Mouse (Mus musculus) lung, postnatal 0 days (tissue): ENCODE results near the gene Elovl5. TPM values are rescaled to one million over a fixed set of nuclear protein-coding genes. Genes with fewer than 3 reads are reported as not detected.

ENCODE experiments used
- ATAC-seq: fragments of 200-750 bp; cut with Nextera tagmentation; 2 replicates; pipeline ENCODE4 v1.8.0; 2017; ENCODE audit warnings: moderate library complexity
- DNase-seq: peaks from one replicate; pipeline ENCODE4 v3.0.0-alpha.2; 2016; ENCODE audit warnings: low spot score
- H3K27ac ChIP-seq: fragments of 300-500 bp; sonication (generic); 2 replicates; pipeline ENCODE4 v1.5.1; 2014; ENCODE audit warnings: antibody characterized with exemption, mild to moderate bottlenecking, low read length, mixed read lengths
- H3K27me3 ChIP-seq: fragments of 300-500 bp; sonication (generic); replicated peaks from 2 replicates; pipeline ENCODE4 v1.6.1; 2014; ENCODE audit warnings: low read length, mixed read lengths; ENCODE audit not compliant: insufficient read depth
- H3K36me3 ChIP-seq: fragments of 300-500 bp; sonication (generic); 2 replicates; pipeline ENCODE4 v1.6.1; 2014; ENCODE audit warnings: low read length, mixed read lengths; ENCODE audit not compliant: insufficient read depth
- H3K4me1 ChIP-seq: fragments of 300-500 bp; sonication (generic); 2 replicates; pipeline ENCODE4 v1.6.1; 2014; ENCODE audit warnings: antibody characterized with exemption, low read depth, low read length, mixed read lengths; ENCODE audit not compliant: insufficient read depth
- H3K4me2 ChIP-seq: fragments of 300-500 bp; sonication (generic); replicated peaks from 2 replicates; pipeline ENCODE4 v1.6.1; 2014; ENCODE audit warnings: low read depth, mild to moderate bottlenecking, low read length, moderate library complexity, mixed read lengths
- H3K4me3 ChIP-seq: fragments of 300-500 bp; sonication (generic); 2 replicates; pipeline ENCODE4 v1.5.1; 2014; ENCODE audit warnings: low read depth, low read length
- H3K9ac ChIP-seq: fragments of 300-500 bp; sonication (generic); replicated peaks from 2 replicates; pipeline ENCODE4 v1.6.1; 2014; ENCODE audit warnings: low read depth, mild to moderate bottlenecking
- H3K9me3 ChIP-seq: fragments of 300-500 bp; sonication (generic); 2 replicates; pipeline ENCODE4 v1.6.1; 2016; ENCODE audit warnings: low read length, mixed read lengths
- CTCF ChIP-seq: IDR thresholded peaks from 2 replicates; pipeline ENCODE4 v1.5.1; 2016; ENCODE audit warnings: antibody characterized with exemption, mild to moderate bottlenecking
- EP300 ChIP-seq: IDR thresholded peaks from 2 replicates; pipeline ENCODE4 v1.6.1; 2016; ENCODE audit warnings: antibody characterized with exemption, mild to moderate bottlenecking, control low read depth
- WGBS: fragments of 180-500 bp; shearing (Covaris S2); extraction: QIAGEN DNeasy Blood & Tissue Kit; methylation state at CpG from one replicate; pipeline ENCODE4 v1.1.7; 2014; 5-methylcytosine and 5-hydroxymethylcytosine counted together
- polyA plus RNA-seq: library from polyadenylated mRNA; unstranded; fragments of >200 nt; fragmentation: Nextera tagmentation; extraction: Ambion mirVana; gene quantifications from 2 replicates; pipeline ENCODE4 v1.2.1, GENCODE M21; 2015

The Elovl5 gene
- polyA plus RNA-seq, 1 experiment from 2014 or later, result 213 TPM

DNA sequence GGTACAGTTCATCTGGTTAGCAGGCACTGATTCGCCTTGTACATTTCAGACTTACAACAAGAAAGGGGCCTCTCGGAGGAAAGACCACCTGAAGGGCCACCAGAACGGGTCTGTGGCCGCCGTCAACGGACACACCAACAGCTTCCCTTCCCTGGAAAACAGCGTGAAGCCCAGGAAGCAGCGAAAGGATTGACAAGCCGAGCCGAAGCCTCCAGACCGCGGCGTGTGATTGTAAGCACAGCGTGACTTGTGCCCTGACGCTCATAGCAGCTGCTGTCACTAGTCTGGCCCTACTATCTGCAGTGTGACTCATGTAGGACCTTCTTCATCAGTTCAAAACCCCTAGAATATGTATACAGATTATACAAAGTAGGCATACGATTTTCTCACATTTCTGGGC lies 65.5 kb downstream of the Elovl5 start:
- H3K36me3 ChIP-seq, result peaks cover 32% of the 10 kb centered on the region
- 91% methylated on average over 16 of the region's 16 CpGs for WGBS

GRCm38 (mm10) chr9:77983521-77983920 lies 66.4 kb downstream of the Elovl5 start:
- Histone ChIP-seq H3K27me3 (no peaks in the 10 kb centered on the region), H3K9me3 (no peaks in the 10 kb centered on the region), H3K4me1 (no peaks in the 10 kb centered on the region), H3K4me2 (no peak overlapping the region), H3K27ac (no peak overlapping the region), H3K9ac (no peak overlapping the region), H3K4me3 (no peak overlapping the region), H3K36me3 (peaks cover 24% of the 10 kb centered on the region)
- TF ChIP-seq EP300, result no peak
- TF ChIP-seq CTCF, result no peak
- DNase-seq (no peak), ATAC-seq (no peak)
- WGBS, result 70% methylated on average over 6 of the region's 6 CpGs

More for the DNA sequence above, 65.5 kb downstream of the Elovl5 start:
- H3K4me1 ChIP-seq, result no peaks in the 10 kb centered on the region
- H3K27me3 ChIP-seq, result no peaks in the 10 kb centered on the region
- no peaks in the 10 kb centered on the region for H3K9me3 ChIP-seq
- H3K27ac ChIP-seq, result no peak overlapping the region
- no peak overlapping the region for H3K4me2 ChIP-seq
- H3K4me3 ChIP-seq, result no peak overlapping the region
- H3K9ac ChIP-seq, result no peak overlapping the region
- ATAC-seq (no peak), DNase-seq (no peak)
- TF ChIP-seq CTCF, result no peak
- TF ChIP-seq EP300, result no peak

- H3K27ac ChIP-seq, result no peak overlapping the region
- WGBS, result 62% methylated on average over 8 of the region's 8 CpGs
- no peaks in the 10 kb centered on the region for H3K27me3 ChIP-seq
- H3K4me3 ChIP-seq, result no peak overlapping the region
- H3K4me2 ChIP-seq, result no peak overlapping the region
- DNase-seq, result no peak
- ATAC-seq, result no peak; the same call in 1 of the 2 replicates
- no peak overlapping the region for H3K9ac ChIP-seq
- H3K36me3 ChIP-seq, result peaks cover 18% of the 10 kb centered on the region
- TF ChIP-seq EP300, result no peak
- no peaks in the 10 kb centered on the region for H3K9me3 ChIP-seq
- no peaks in the 10 kb centered on the region for H3K4me1 ChIP-seq
Measured at GRCm38 (mm10) chr9:77986153-77986795, 69.1 kb downstream of the Elovl5 start.

GRCm38 (mm10) chr9:77989626-77990025 lies 72.5 kb downstream of the Elovl5 start:
- ATAC-seq, result no peak
- H3K27ac ChIP-seq, result no peak overlapping the region
- H3K4me3 ChIP-seq, result no peak overlapping the region
- no peak overlapping the region for H3K4me2 ChIP-seq
- H3K9ac ChIP-seq, result no peak overlapping the region
- no peaks in the 10 kb centered on the region for H3K27me3 ChIP-seq
- DNase-seq, result no peak
- no peaks in the 10 kb centered on the region for H3K4me1 ChIP-seq
- TF ChIP-seq EP300, result no peak
- TF ChIP-seq CTCF, result no peak
- no peaks in the 10 kb centered on the region for H3K36me3 ChIP-seq
- WGBS, result 57% methylated on average over 8 of the region's 8 CpGs
- H3K9me3 ChIP-seq, result no peaks in the 10 kb centered on the region

GRCm38 (mm10) chr9:77990278-77990677 lies 73.1 kb downstream of the Elovl5 start:
- H3K36me3 ChIP-seq, result no peaks in the 10 kb centered on the region
- no peak overlapping the region for H3K27ac ChIP-seq
- H3K4me2 ChIP-seq, result no peak overlapping the region
- 64% methylated on average over 8 of the region's 8 CpGs for WGBS
- H3K9me3 ChIP-seq, result no peaks in the 10 kb centered on the region
- no peak for DNase-seq
- no peaks in the 10 kb centered on the region for H3K27me3 ChIP-seq
- no peak overlapping the region for H3K4me3 ChIP-seq
- no peaks in the 10 kb centered on the region for H3K4me1 ChIP-seq
- TF ChIP-seq EP300, result no peak
- TF ChIP-seq CTCF, result no peak
- no peak overlapping the region for H3K9ac ChIP-seq
- ATAC-seq, result no peak

DNA sequence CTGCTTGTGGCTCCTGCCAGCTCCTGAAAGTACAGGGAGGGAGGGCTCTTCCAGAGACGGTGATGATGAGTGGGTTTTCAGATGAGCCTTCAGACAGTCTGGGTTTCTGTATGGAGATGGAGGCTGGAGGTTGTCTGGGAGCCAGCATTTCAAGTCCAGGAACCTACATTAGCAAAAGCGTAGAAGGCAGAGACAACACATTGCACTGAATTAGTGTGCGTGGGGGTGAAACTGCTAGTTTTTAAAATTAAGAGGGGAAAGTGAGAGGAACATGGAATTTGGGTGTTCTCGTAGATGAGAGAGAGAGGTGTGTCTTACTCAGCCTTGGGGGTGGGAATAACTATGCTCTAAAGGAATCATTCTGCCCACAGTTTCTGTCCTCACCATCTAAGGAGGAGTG lies 74.5 kb downstream of the Elovl5 start:
- H3K27ac ChIP-seq, result no peak overlapping the region
- no peak overlapping the region for H3K4me3 ChIP-seq
- H3K27me3 ChIP-seq, result no peaks in the 10 kb centered on the region
- no peak overlapping the region for H3K9ac ChIP-seq
- H3K4me2 ChIP-seq, result no peak overlapping the region
- no peaks in the 10 kb centered on the region for H3K4me1 ChIP-seq
- 89% methylated on average over 4 of the region's 4 CpGs for WGBS
- DNase-seq, result no peak
- ATAC-seq, result no peak
- no peaks in the 10 kb centered on the region for H3K36me3 ChIP-seq
- no peak for TF ChIP-seq EP300
- no peak for TF ChIP-seq CTCF
- no peaks in the 10 kb centered on the region for H3K9me3 ChIP-seq

- Histone ChIP-seq H3K36me3 (no peaks in the 10 kb centered on the region), H3K4me3 (no peak overlapping the region), H3K4me1 (no peaks in the 10 kb centered on the region), H3K27me3 (no peaks in the 10 kb centered on the region), H3K9ac (no peak overlapping the region), H3K9me3 (no peaks in the 10 kb centered on the region), H3K27ac (no peak overlapping the region), H3K4me2 (no peak overlapping the region)
- DNase-seq (no peak), ATAC-seq (no peak)
- TF ChIP-seq EP300 (no peak), CTCF (no peak)
- WGBS, result 77% methylated on average over 6 of the region's 6 CpGs
Measured at GRCm38 (mm10) chr9:77992276-77992675, 75.1 kb downstream of the Elovl5 start.
